8 mouse cellular contexts compared by ENCODE assay signal in genomic region chr14:18238750-18239731, GRCm38 (mm10). TPM values are rescaled to one million over a fixed set of nuclear protein-coding genes. Genes with fewer than 3 reads are reported as not detected.
DNase-seq lines count a peak whose midpoint lies in the region; ATAC-seq lines count a peak whose summit lies in the region.

TSS of gene Nr1d2 (minus strand) at chr14:18239127.

- no peaks in the 10 kb centered on the region for H3K27me3 ChIP-seq in heart, embryonic 13.5 days (replicated peaks)
- no peaks in the 10 kb centered on the region for H3K27me3 ChIP-seq in liver, embryonic 12.5 days (replicated peaks)
- no peaks in the 10 kb centered on the region for H3K27me3 ChIP-seq in stomach, embryonic 15.5 days (replicated peaks)

- peak within 1 kb of the TSS; percentile 86 for H3K4me3 ChIP-seq in brown adipose tissue, adult 24 weeks (ENCODE audit: insufficient read depth, low read depth, low read length)
- peak within 1 kb of the TSS; percentile 92 for H3K4me3 ChIP-seq in heart, embryonic 13.5 days
- H3K4me3 ChIP-seq in liver, embryonic 12.5 days = peak within 1 kb of the TSS; percentile 75
- H3K4me3 ChIP-seq in stomach, embryonic 15.5 days (replicated peaks) = peak within 1 kb of the TSS; percentile 72

- DNase-seq in CD4-positive, CD25-positive, alpha-beta regulatory T cell, adult 2 months (ENCODE audit: low read depth, low spot score) = peak; percentile 97
- peak; percentile 87 for DNase-seq in fat pad, adult 2 months (ENCODE audit: extremely low read depth, low read depth, low spot score)
- peak; percentile 100 for DNase-seq in kidney, postnatal 10 days
- peak; percentile 96 to 97 for DNase-seq in natural killer cell, adult 2 months (ENCODE audit: low spot score in 2 of 2)

- H3K9me3 ChIP-seq in heart, embryonic 13.5 days = no peaks in the 10 kb centered on the region
- no peaks in the 10 kb centered on the region for H3K9me3 ChIP-seq in liver, embryonic 12.5 days (replicated peaks)
- no peaks in the 10 kb centered on the region for H3K9me3 ChIP-seq in stomach, embryonic 15.5 days

- under 1% methylated on average over 66 of the region's 66 CpGs for WGBS in heart, embryonic 13.5 days
- WGBS in liver, embryonic 12.5 days (ENCODE audit: insufficient replicate concordance) = under 1% methylated on average over 62 of the region's 66 CpGs
- under 1% methylated on average over 58 of the region's 66 CpGs for WGBS in stomach, embryonic 15.5 days

- ATAC-seq in heart, embryonic 13.5 days (ENCODE audit: extremely low read depth, insufficient number of reproducible peaks, low FRiP score, low TSS enrichment) = peak; percentile 87
- ATAC-seq in liver, embryonic 12.5 days = peak; percentile 84
- ATAC-seq in stomach, embryonic 15.5 days (ENCODE audit: insufficient read depth, low FRiP score, low read depth) = peak; percentile 93

- peak within 1 kb of the TSS; percentile 88 for H3K9ac ChIP-seq in heart, embryonic 13.5 days
- peak within 1 kb of the TSS; percentile 72 for H3K9ac ChIP-seq in liver, embryonic 12.5 days
- peak within 1 kb of the TSS; percentile 60; the same call in 1 of the 2 replicates for H3K9ac ChIP-seq in stomach, embryonic 15.5 days

- no peaks in the 10 kb centered on the region for H3K36me3 ChIP-seq in heart, embryonic 13.5 days
- no peaks in the 10 kb centered on the region for H3K36me3 ChIP-seq in liver, embryonic 12.5 days
- no peaks in the 10 kb centered on the region for H3K36me3 ChIP-seq in stomach, embryonic 15.5 days

- H3K4me2 ChIP-seq in heart, embryonic 13.5 days = peak within 1 kb of the TSS; percentile 78
- peak within 1 kb of the TSS; percentile 99 for H3K4me2 ChIP-seq in liver, embryonic 12.5 days
- H3K4me2 ChIP-seq in stomach, embryonic 15.5 days = peak within 1 kb of the TSS; percentile 77

- peaks cover 9% of the 10 kb centered on the region for H3K4me1 ChIP-seq in brown adipose tissue, adult 24 weeks (ENCODE audit: control insufficient read depth, insufficient read depth, insufficient read length, low read length)
- H3K4me1 ChIP-seq in heart, embryonic 13.5 days = peaks cover 30% of the 10 kb centered on the region
- peaks cover 33% of the 10 kb centered on the region for H3K4me1 ChIP-seq in liver, embryonic 12.5 days
- H3K4me1 ChIP-seq in stomach, embryonic 15.5 days = 0 out of 2 replicates have a peak, but pooled peaks cover 6% of the 10 kb centered on the region

- H3K27ac ChIP-seq in brown adipose tissue, adult 24 weeks (replicated peaks; ENCODE audit: low read depth, low read length) = peak within 1 kb of the TSS; percentile 99
- H3K27ac ChIP-seq in heart, embryonic 13.5 days (replicated peaks) = peak within 1 kb of the TSS; percentile 94
- peak within 1 kb of the TSS; percentile 72 for H3K27ac ChIP-seq in liver, embryonic 12.5 days
- H3K27ac ChIP-seq in stomach, embryonic 15.5 days = peak within 1 kb of the TSS; percentile 86

RNA-seq across cellular contexts. Expression of gene Nr1d2, which starts in this region (rescaled TPM):
- 23.8 and 30.8 TPM in 2 replicates for polyA plus RNA-seq in brown adipose tissue, adult 24 weeks (2012; ENCODE audit: insufficient read depth, insufficient read length, missing spikeins)
- polyA plus RNA-seq in heart, embryonic 13.5 days (2015; fragmentation: Nextera tagmentation; extraction: Ambion mirVana) = 10.0 and 10.9 TPM in 2 replicates
- polyA plus RNA-seq in liver, embryonic 12.5 days (2016; fragmentation: Nextera tagmentation; extraction: Ambion mirVana) = 2.2 TPM in 2 replicates
- polyA plus RNA-seq in stomach, embryonic 15.5 days (2015; fragmentation: Nextera tagmentation; extraction: Ambion mirVana) = 6.7 and 8.2 TPM in 2 replicates

Comparison
In these comparisons a context has a peak if more than half of its experiments do, and no peak if none do; other contexts are left out.
1. Peak in every context shown above with its lines: DNase-seq, ATAC-seq, H3K4me3 ChIP-seq and H3K27ac ChIP-seq.